Mouse (Mus musculus) spleen, adult 2 months (tissue): ENCODE data around the gene Klf11.

ENCODE experiments used
- CTCF ChIP-seq: fragments of 200-500 bp; IDR thresholded peaks from 2 replicates; pipeline ENCODE4 v1.5.1; 2011; ENCODE audit warnings: mild to moderate bottlenecking, inconsistent platforms; ENCODE audit not compliant: insufficient read depth, insufficient read length, insufficient replicate concordance; ENCODE audit errors: extremely low read depth
- POLR2A ChIP-seq: fragments of 200-500 bp; IDR thresholded peaks from 2 replicates; pipeline ENCODE4 v1.6.1; 2011; ENCODE audit warnings: low read depth, low read length, inconsistent platforms

- TF ChIP-seq POLR2A (no peak), CTCF (no peak)
These were observed 57.7 kb downstream of the Klf11 start for GRCm38 (mm10) chr12:24708824-24709218.
